Mouse (Mus musculus): ENCODE data around the gene Asphd2.

The Asphd2 gene

GRCm38 (mm10) chr5:112389352-112389751 lies 5.3 kb downstream of the Asphd2 start:
- DNase-seq = no peak

GRCm38 (mm10) chr5:112385973-112386372 lies 8.7 kb downstream of the Asphd2 start:
- DNase-seq = peak; percentile 79

- peak; percentile 18 for DNase-seq
Observed at GRCm38 (mm10) chr5:112384805-112385472, 9.7 kb downstream of the Asphd2 start.

GRCm38 (mm10) chr5:112382641-112383330 lies 11.9 kb downstream of the Asphd2 start:
- no peak for DNase-seq

- DNase-seq = no peak
Observed at GRCm38 (mm10) chr5:112382042-112382441, 12.6 kb downstream of the Asphd2 start.

- DNase-seq = no peak
Observed at GRCm38 (mm10) chr5:112381154-112381553, 13.5 kb downstream of the Asphd2 start.

GRCm38 (mm10) chr5:112378716-112379115 lies 15.9 kb downstream of the Asphd2 start:
- DNase-seq = no peak

GRCm38 (mm10) chr5:112377380-112377779 lies 17.3 kb downstream of the Asphd2 start:
- DNase-seq = no peak

GRCm38 (mm10) chr5:112376111-112376510 lies 18.6 kb downstream of the Asphd2 start:
- DNase-seq = no peak

GRCm38 (mm10) chr5:112371933-112372332 lies 22.7 kb downstream of the Asphd2 start:
- DNase-seq = no peak

GRCm38 (mm10) chr5:112370236-112370813 lies 24.3 kb downstream of the Asphd2 start:
- no peak for DNase-seq

- DNase-seq = no peak
Observed at GRCm38 (mm10) chr5:112369326-112369725, 25.3 kb downstream of the Asphd2 start.

- DNase-seq = no peak
Observed at GRCm38 (mm10) chr5:112368666-112369065, 26.0 kb downstream of the Asphd2 start.

GRCm38 (mm10) chr5:112367929-112368328 lies 26.7 kb downstream of the Asphd2 start:
- DNase-seq = no peak

GRCm38 (mm10) chr5:112367338-112367737 lies 27.3 kb downstream of the Asphd2 start:
- no peak for DNase-seq

GRCm38 (mm10) chr5:112366879-112367278 lies 27.8 kb downstream of the Asphd2 start:
- no peak for DNase-seq

- DNase-seq = no peak
Observed at GRCm38 (mm10) chr5:112364184-112364797, 30.4 kb downstream of the Asphd2 start.

GRCm38 (mm10) chr5:112360077-112360476 lies 34.6 kb downstream of the Asphd2 start:
- no peak for DNase-seq

GRCm38 (mm10) chr5:112359520-112359919 lies 35.1 kb downstream of the Asphd2 start:
- peak; percentile 62 for DNase-seq

- DNase-seq = no peak
Observed at GRCm38 (mm10) chr5:112356322-112356721, 38.3 kb downstream of the Asphd2 start.

- peak; percentile 72 for DNase-seq
Observed at GRCm38 (mm10) chr5:112355910-112356309, 38.8 kb downstream of the Asphd2 start, which contains the start of gene Gm6583. Gene Gm6583, minus strand, starts transcription at chr5:112356033.

GRCm38 (mm10) chr5:112355493-112355892 lies 39.2 kb downstream of the Asphd2 start:
- DNase-seq = no peak

GRCm38 (mm10) chr5:112349169-112349568 lies 45.5 kb downstream of the Asphd2 start:
- DNase-seq = no peak

Data from liver (tissue).